Mouse (Mus musculus): ENCODE measurements around the gene Adora3. TPM values are rescaled to one million over a fixed set of nuclear protein-coding genes. Genes with fewer than 3 reads are reported as not detected.
"Not testable (repeated sequence)": the region's sequence is repeated elsewhere in the genome, so short reads cannot be mapped to it uniquely, and the experiment has no call there.

Gene Adora3
- polyA plus RNA-seq, 1 experiment from 2014 or later: 0.43 TPM

GRCm38 (mm10) chr3:105913839-105914681, 43.4 kb downstream of the Adora3 start:
- Histone ChIP-seq H3K4me1 (replicated peaks; ENCODE audit: control insufficient read depth, insufficient read depth, low read length) (no peaks in the 10 kb centered on the region), H3K27me3 (replicated peaks; ENCODE audit: control insufficient read depth, insufficient read depth, low read length) (no peaks in the 10 kb centered on the region), H3K9ac (ENCODE audit: low read depth, low read length) (no peak overlapping the region), H3K9me3 (ENCODE audit: control insufficient read depth) (no peaks in the 10 kb centered on the region), H3K4me2 (replicated peaks; ENCODE audit: low read depth) (no peak overlapping the region), H3K4me3 (ENCODE audit: low read depth, low read length) (no peak overlapping the region), H3K36me3 (ENCODE audit: control insufficient read depth, insufficient read depth) (no peaks in the 10 kb centered on the region), H3K27ac (ENCODE audit: low read depth, low read length) (no peak overlapping the region)
- 49% methylated on average over 10 of the region's 10 CpGs for WGBS
- TF ChIP-seq CTCF (IDR thresholded peaks at IDR 0.05; ENCODE audit: low read depth): no peak
- no peak for ATAC-seq

GRCm38 (mm10) chr3:105915281-105915680, 44.6 kb downstream of the Adora3 start:
- 10% methylated on average over 1 of the region's 1 CpGs for WGBS
- Histone ChIP-seq H3K9ac (ENCODE audit: low read depth, low read length) (no peak overlapping the region), H3K27ac (ENCODE audit: low read depth, low read length) (no peak overlapping the region), H3K36me3 (ENCODE audit: control insufficient read depth, insufficient read depth) (no peaks in the 10 kb centered on the region), H3K4me1 (replicated peaks; ENCODE audit: control insufficient read depth, insufficient read depth, low read length) (no peaks in the 10 kb centered on the region), H3K9me3 (ENCODE audit: control insufficient read depth) (no peaks in the 10 kb centered on the region), H3K4me3 (ENCODE audit: low read depth, low read length) (no peak overlapping the region), H3K4me2 (replicated peaks; ENCODE audit: low read depth) (no peak overlapping the region), H3K27me3 (replicated peaks; ENCODE audit: control insufficient read depth, insufficient read depth, low read length) (no peaks in the 10 kb centered on the region)
- ATAC-seq: no peak
- no peak for TF ChIP-seq CTCF (IDR thresholded peaks at IDR 0.05; ENCODE audit: low read depth)

GRCm38 (mm10) chr3:105916455-105916854, 45.8 kb downstream of the Adora3 start:
- not testable (repeated sequence) for H3K4me3 ChIP-seq (ENCODE audit: low read depth, low read length); H3K36me3 ChIP-seq (ENCODE audit: control insufficient read depth, insufficient read depth); H3K9ac ChIP-seq (ENCODE audit: low read depth, low read length); H3K27me3 ChIP-seq (replicated peaks; ENCODE audit: control insufficient read depth, insufficient read depth, low read length); H3K9me3 ChIP-seq (ENCODE audit: control insufficient read depth); H3K27ac ChIP-seq (ENCODE audit: low read depth, low read length); ATAC-seq; H3K4me2 ChIP-seq (replicated peaks; ENCODE audit: low read depth); H3K4me1 ChIP-seq (replicated peaks; ENCODE audit: control insufficient read depth, insufficient read depth, low read length)

- no peak overlapping the region for H3K9ac ChIP-seq (ENCODE audit: low read depth, low read length)
- WGBS: 77% methylated on average over 10 of the region's 10 CpGs
- H3K4me2 ChIP-seq (replicated peaks; ENCODE audit: low read depth): no peak overlapping the region
- no peaks in the 10 kb centered on the region for H3K27me3 ChIP-seq (replicated peaks; ENCODE audit: control insufficient read depth, insufficient read depth, low read length)
- H3K36me3 ChIP-seq (ENCODE audit: control insufficient read depth, insufficient read depth): no peaks in the 10 kb centered on the region
- H3K9me3 ChIP-seq (ENCODE audit: control insufficient read depth): no peaks in the 10 kb centered on the region
- H3K27ac ChIP-seq (ENCODE audit: low read depth, low read length): no peak overlapping the region
- H3K4me1 ChIP-seq (replicated peaks; ENCODE audit: control insufficient read depth, insufficient read depth, low read length): no peaks in the 10 kb centered on the region
- TF ChIP-seq CTCF (IDR thresholded peaks at IDR 0.05; ENCODE audit: low read depth): no peak
- ATAC-seq: no peak
- H3K4me3 ChIP-seq (ENCODE audit: low read depth, low read length): no peak overlapping the region
Observed at GRCm38 (mm10) chr3:105917656-105918354, 47.1 kb downstream of the Adora3 start.

GRCm38 (mm10) chr3:105918355-105918745, 47.7 kb downstream of the Adora3 start:
- no peak for TF ChIP-seq CTCF (IDR thresholded peaks at IDR 0.05; ENCODE audit: low read depth)
- no peak for ATAC-seq
- Histone ChIP-seq H3K27me3 (replicated peaks; ENCODE audit: control insufficient read depth, insufficient read depth, low read length) (no peaks in the 10 kb centered on the region), H3K27ac (ENCODE audit: low read depth, low read length) (no peak overlapping the region), H3K4me2 (replicated peaks; ENCODE audit: low read depth) (no peak overlapping the region), H3K4me1 (replicated peaks; ENCODE audit: control insufficient read depth, insufficient read depth, low read length) (no peaks in the 10 kb centered on the region), H3K36me3 (ENCODE audit: control insufficient read depth, insufficient read depth) (no peaks in the 10 kb centered on the region), H3K4me3 (ENCODE audit: low read depth, low read length) (no peak overlapping the region), H3K9me3 (ENCODE audit: control insufficient read depth) (no peaks in the 10 kb centered on the region), H3K9ac (ENCODE audit: low read depth, low read length) (no peak overlapping the region)
- WGBS: 76% methylated on average over 3 of the region's 3 CpGs

- H3K9ac ChIP-seq (ENCODE audit: low read depth, low read length); H3K4me2 ChIP-seq (replicated peaks; ENCODE audit: low read depth); ATAC-seq; H3K27me3 ChIP-seq (replicated peaks; ENCODE audit: control insufficient read depth, insufficient read depth, low read length); H3K36me3 ChIP-seq (ENCODE audit: control insufficient read depth, insufficient read depth); H3K9me3 ChIP-seq (ENCODE audit: control insufficient read depth); H3K4me3 ChIP-seq (ENCODE audit: low read depth, low read length); H3K27ac ChIP-seq (ENCODE audit: low read depth, low read length); H3K4me1 ChIP-seq (replicated peaks; ENCODE audit: control insufficient read depth, insufficient read depth, low read length): not testable (repeated sequence)
Observed at GRCm38 (mm10) chr3:105920743-105921142, 50.1 kb downstream of the Adora3 start.

All from intestine, postnatal 0 days (tissue).